Mouse (Mus musculus) spleen, adult 2 months (tissue): ENCODE data around the gene Ddi2.

Experiments used
- CTCF ChIP-seq: fragments of 200-500 bp; IDR thresholded peaks from 2 replicates; pipeline ENCODE4 v1.5.1; 2011; ENCODE audit warnings: mild to moderate bottlenecking, inconsistent platforms; ENCODE audit not compliant: insufficient read depth, insufficient read length, insufficient replicate concordance; ENCODE audit errors: extremely low read depth
- POLR2A ChIP-seq: fragments of 200-500 bp; IDR thresholded peaks from 2 replicates; pipeline ENCODE4 v1.6.1; 2011; ENCODE audit warnings: low read depth, low read length, inconsistent platforms

GRCm38 (mm10) chr4:141630021-141630420, 93.2 kb downstream of the Ddi2 start:
- TF ChIP-seq CTCF, result no peak
- no peak for TF ChIP-seq POLR2A
